In the genomic region with DNA sequence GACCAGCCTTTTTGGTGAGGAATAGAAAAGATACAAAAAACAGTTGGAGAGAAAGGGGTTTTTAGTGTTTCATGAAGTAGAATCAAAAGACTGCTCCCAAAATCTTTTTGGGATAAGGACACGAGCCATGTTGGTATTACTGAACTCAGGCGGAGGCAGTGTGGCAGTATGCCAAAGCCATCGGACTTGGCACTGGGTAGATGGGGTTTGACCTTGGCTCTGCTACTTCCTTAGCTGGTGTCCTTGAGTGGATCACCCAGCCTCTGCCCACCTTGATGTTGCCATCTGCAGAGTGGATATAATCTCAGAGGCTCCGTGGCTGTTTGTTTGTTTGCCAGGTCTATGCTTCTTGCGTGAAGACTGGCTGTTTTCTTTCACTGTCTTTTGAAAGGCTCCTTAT, we compare ENCODE assay signal across 13 mouse cellular contexts. TPM values are rescaled to one million over a fixed set of nuclear protein-coding genes. Genes with fewer than 3 reads are reported as not detected.
DNase-seq lines count a peak whose midpoint lies in the region; ATAC-seq and TF ChIP-seq lines count a peak whose summit lies in the region.
"Had no signal": no experiment of that assay in that cellular context is flagged by ENCODE, and none has a peak within 500 bp of the region (broad histone marks: within the 10 kb centered on the region; RNA-seq: fewer than 3 reads in every experiment).

No protein-coding gene starts in this region.

- H3K9me3 ChIP-seq in kidney, embryonic 14.5 days (ENCODE audit: control insufficient read depth, low read length): no peaks in the 10 kb centered on the region
- H3K9me3 ChIP-seq in stomach, postnatal 0 days (ENCODE audit: control insufficient read depth, low read length): no peaks in the 10 kb centered on the region
- H3K9me3 ChIP-seq: G1E; liver, embryonic 15.5 days; stomach, embryonic 15.5 days had no signal

- peak overlapping the region; percentile 10; the same call in 1 of the 2 replicates for H3K27ac ChIP-seq in cerebellum, adult 2 months (ENCODE audit: insufficient read depth, low read length)
- no peak overlapping the region for H3K27ac ChIP-seq in kidney, adult 2 months (ENCODE audit: insufficient read depth, low read depth, low read length)
- no peak overlapping the region for H3K27ac ChIP-seq in kidney, embryonic 14.5 days (ENCODE audit: low read depth, low read length)
- H3K27ac ChIP-seq in stomach, postnatal 0 days (replicated peaks): no peak overlapping the region
- H3K27ac ChIP-seq in thymus, adult 2 months (ENCODE audit: control insufficient read depth, insufficient read depth, low read length): no peak overlapping the region
- H3K27ac ChIP-seq: liver, embryonic 15.5 days; stomach, embryonic 15.5 days had no signal

- 11% methylated on average over 5 of the region's 5 CpGs for WGBS in cerebellum, adult 2 months
- WGBS in kidney, adult 2 months: 39% methylated on average over 5 of the region's 5 CpGs
- WGBS in kidney, embryonic 14.5 days: 92% methylated on average over 5 of the region's 5 CpGs
- 55% methylated on average over 5 of the region's 5 CpGs for WGBS in stomach, postnatal 0 days
- 95% methylated on average over 5 of the region's 5 CpGs for WGBS in thymus, adult 2 months

- ATAC-seq in cerebellum, adult (ENCODE audit: insufficient number of reproducible peaks, low FRiP score, low TSS enrichment): no peak
- no peak for ATAC-seq in kidney, embryonic 14.5 days (ENCODE audit: low FRiP score, low TSS enrichment)
- ATAC-seq in stomach, postnatal 0 days (ENCODE audit: low FRiP score, low TSS enrichment): no peak
- ATAC-seq: intestine, embryonic 16.5 days had no signal

- H3K4me1 ChIP-seq in cerebellum, adult 2 months (ENCODE audit: control insufficient read depth, insufficient read depth, low read length): peaks cover 56% of the 10 kb centered on the region
- peaks cover 31% of the 10 kb centered on the region for H3K4me1 ChIP-seq in kidney, adult 2 months (ENCODE audit: control insufficient read depth, insufficient read depth, low read length)
- H3K4me1 ChIP-seq in kidney, embryonic 14.5 days (ENCODE audit: control insufficient read depth, insufficient read depth, low read length): peaks cover 12% of the 10 kb centered on the region
- H3K4me1 ChIP-seq in stomach, postnatal 0 days (replicated peaks; ENCODE audit: control insufficient read depth, insufficient read depth): peaks cover 15% of the 10 kb centered on the region
- H3K4me1 ChIP-seq in thymus, adult 2 months (replicated peaks; ENCODE audit: control insufficient read depth, insufficient read depth, low read length): 0 out of 2 replicates have a peak, but pooled peaks cover 4% of the 10 kb centered on the region

- no peak overlapping the region for H3K4me2 ChIP-seq in kidney, embryonic 14.5 days (replicated peaks; ENCODE audit: low read depth, low read length)
- H3K4me2 ChIP-seq in stomach, postnatal 0 days (replicated peaks; ENCODE audit: low read depth): no peak overlapping the region
- H3K4me2 ChIP-seq: liver, embryonic 15.5 days; midbrain, embryonic 11.5 days; stomach, embryonic 15.5 days had no signal

- no peak for TF ChIP-seq EP300 in stomach, postnatal 0 days (optimal IDR thresholded peaks at IDR 0.05)

- H3K9ac ChIP-seq in kidney, embryonic 14.5 days (ENCODE audit: low read depth, low read length): no peak overlapping the region
- H3K9ac ChIP-seq in stomach, postnatal 0 days (ENCODE audit: low read length): no peak overlapping the region
- H3K9ac ChIP-seq: liver, embryonic 15.5 days; stomach, embryonic 15.5 days had no signal

- H3K27me3 ChIP-seq in cerebellum, adult 2 months (ENCODE audit: control insufficient read depth, insufficient read depth, low read length): no peaks in the 10 kb centered on the region
- H3K27me3 ChIP-seq in kidney, adult 2 months (replicated peaks; ENCODE audit: control insufficient read depth, insufficient read depth, low read length): no peaks in the 10 kb centered on the region
- H3K27me3 ChIP-seq in kidney, embryonic 14.5 days (ENCODE audit: control insufficient read depth, insufficient read depth, low read length): no peaks in the 10 kb centered on the region
- no peaks in the 10 kb centered on the region for H3K27me3 ChIP-seq in stomach, postnatal 0 days (ENCODE audit: control insufficient read depth, insufficient read depth, low read length)
- no peaks in the 10 kb centered on the region for H3K27me3 ChIP-seq in thymus, adult 2 months (ENCODE audit: control insufficient read depth, insufficient read depth, low read length)
- H3K27me3 ChIP-seq: liver, embryonic 15.5 days; stomach, embryonic 15.5 days had no signal

- TF ChIP-seq CTCF in cerebellum, adult 2 months (IDR thresholded peaks at IDR 0.05; ENCODE audit: borderline replicate concordance, insufficient read depth, low read depth, low read length): no peak
- no peak for TF ChIP-seq CTCF in kidney, adult 2 months (conservative IDR thresholded peaks at IDR 0.05; ENCODE audit: insufficient read depth, insufficient read length, low read depth, low read length)
- no peak for TF ChIP-seq CTCF in stomach, postnatal 0 days (IDR thresholded peaks at IDR 0.05; ENCODE audit: low read depth)
- TF ChIP-seq CTCF in thymus, adult 2 months (IDR thresholded peaks at IDR 0.05; ENCODE audit: borderline replicate concordance, control insufficient read depth, extremely low read depth, insufficient read depth, low read length, poor library complexity): no peak

- DNase-seq in cerebellum, adult 2 months: peak; percentile 63 to 66
- DNase-seq in kidney, adult 2 months: peak; percentile 86
- DNase-seq in adrenal gland, adult 18-20 months (ENCODE audit: low spot score in 2 of 2): peak; percentile 60 to 61
- peak; percentile 61 to 76 for DNase-seq in kidney, adult 8-10 months
- DNase-seq in stomach, postnatal 0 days (ENCODE audit: low spot score): no peak
- DNase-seq in thymus, adult 2 months: no peak

- TF ChIP-seq POLR2A in cerebellum, adult 2 months (IDR thresholded peaks at IDR 0.05; ENCODE audit: borderline replicate concordance, insufficient read depth, low read length): no peak
- no peak for TF ChIP-seq POLR2A in kidney, adult 2 months (IDR thresholded peaks at IDR 0.05; ENCODE audit: low read depth, low read length)
- TF ChIP-seq POLR2A in thymus, adult 2 months (IDR thresholded peaks at IDR 0.05; ENCODE audit: control insufficient read depth, extremely low read depth, insufficient read depth, low read length, poor library complexity): no peak

- no peak overlapping the region for H3K4me3 ChIP-seq in cerebellum, adult 2 months (replicated peaks; ENCODE audit: insufficient read depth, low read depth, low read length)
- no peak overlapping the region for H3K4me3 ChIP-seq in kidney, adult 2 months (ENCODE audit: insufficient read depth, low read depth, low read length)
- no peak overlapping the region for H3K4me3 ChIP-seq in kidney, embryonic 14.5 days (ENCODE audit: low read length)
- no peak overlapping the region for H3K4me3 ChIP-seq in stomach, postnatal 0 days (ENCODE audit: low read depth, low read length)
- no peak overlapping the region for H3K4me3 ChIP-seq in thymus, adult 2 months (ENCODE audit: control insufficient read depth, insufficient read depth, low read length)
- H3K4me3 ChIP-seq: liver, embryonic 15.5 days; stomach, embryonic 15.5 days had no signal

- H3K36me3 ChIP-seq in kidney, adult 2 months (ENCODE audit: control insufficient read depth, insufficient read depth, low read length): no peaks in the 10 kb centered on the region
- H3K36me3 ChIP-seq in kidney, embryonic 14.5 days (ENCODE audit: control insufficient read depth, insufficient read depth, low read length): no peaks in the 10 kb centered on the region; the same call in 1 of the 2 replicates
- H3K36me3 ChIP-seq in stomach, postnatal 0 days (ENCODE audit: control insufficient read depth, insufficient read depth, low read length): no peaks in the 10 kb centered on the region
- no peaks in the 10 kb centered on the region for H3K36me3 ChIP-seq in thymus, adult 2 months (ENCODE audit: control insufficient read depth, insufficient read depth, low read length)
- H3K36me3 ChIP-seq: G1E; liver, embryonic 15.5 days had no signal

RNA-seq across cellular contexts. Expression of gene Dnmt3a, which starts 11.8 kb away (rescaled TPM):
- 43.2 and 47.6 TPM in 2 replicates for polyA plus RNA-seq in cerebellum, adult 2 months (2012; rRNA removed)
- polyA plus RNA-seq in kidney, adult 2 months (2012; rRNA removed): 11.8 and 12.9 TPM in 2 replicates
- 59.9 and 87.9 TPM in 2 replicates for polyA plus RNA-seq in kidney, embryonic 14.5 days (2014; fragmentation: Nextera tagmentation; extraction: Ambion mirVana)
- 10 to 100 TPM; 35.9 to 42.7 TPM for total RNA-seq in adrenal gland, adult 18-20 months (2021)
- 29.7 and 44.0 TPM in 2 replicates for polyA plus RNA-seq in stomach, postnatal 0 days (2015; fragmentation: Nextera tagmentation; extraction: Ambion mirVana)
- 40.9 and 55.1 TPM in 2 replicates for polyA plus RNA-seq in thymus, adult 2 months (2012; rRNA removed)

Comparison
In these comparisons a context has a peak if more than half of its experiments do, and no peak if none do; other contexts are left out.
1. DNase-seq: peak in cerebellum, adult 2 months (2 of 2), kidney, adult 2 months (single experiment), adrenal gland, adult 18-20 months (2 of 2) and kidney, adult 8-10 months (2 of 2); none in stomach, postnatal 0 days (single experiment) and thymus, adult 2 months (single experiment).